Mouse (Mus musculus) G1E (cell line): Measurements from ENCODE around the gene Thyn1. TPM values are rescaled to one million over a fixed set of nuclear protein-coding genes. Genes with fewer than 3 reads are reported as not detected.

Source experiments
- ATAC-seq: 2 replicates; pipeline ENCODE4 v1.8.0; 2016; ENCODE audit warnings: mild to moderate bottlenecking; ENCODE audit not compliant: insufficient number of reproducible peaks, poor library complexity, low FRiP score, severe bottlenecking; ENCODE audit errors: extremely low read depth
- DNase-seq: peaks from one replicate; pipeline ENCODE4 v3.0.0; 2012; ENCODE audit warnings: low spot score
- H3K27me3 ChIP-seq: 2 replicates; pipeline ENCODE4 v1.6.1; 2012; ENCODE audit warnings: mild to moderate bottlenecking, low read length, inconsistent platforms; ENCODE audit not compliant: insufficient read depth
- H3K36me3 ChIP-seq: replicated peaks from 2 replicates; pipeline ENCODE3; 2012; ENCODE audit warnings: mild to moderate bottlenecking, inconsistent platforms
- H3K4me1 ChIP-seq: 2 replicates; pipeline ENCODE4 v1.6.1; 2012; ENCODE audit warnings: low read depth, low read length, inconsistent platforms, mixed read lengths; ENCODE audit not compliant: insufficient read depth
- H3K4me3 ChIP-seq: 2 replicates; pipeline ENCODE4 v1.5.1; 2012; ENCODE audit warnings: low read depth, mild to moderate bottlenecking, inconsistent platforms, low read length, moderate library complexity, mixed read lengths
- H3K9me3 ChIP-seq: replicated peaks from 2 replicates; pipeline ENCODE4 v1.6.1; 2012; ENCODE audit warnings: inconsistent platforms
- CTCF ChIP-seq: IDR thresholded peaks from 2 replicates; pipeline ENCODE4 v1.5.1; 2012; ENCODE audit warnings: low read depth, low read length, inconsistent platforms, mixed read lengths
- GATA1 ChIP-seq: IDR thresholded peaks from 2 replicates; pipeline ENCODE4 v1.6.1; 2012; ENCODE audit warnings: borderline replicate concordance, low read length, inconsistent platforms, mixed read lengths
- GATA2 ChIP-seq: IDR thresholded peaks from 2 replicates; pipeline ENCODE4 v1.6.1; 2012; ENCODE audit warnings: low read depth, low read length, inconsistent platforms, borderline replicate concordance
- POLR2AphosphoS5 ChIP-seq: IDR thresholded peaks from 2 replicates; pipeline ENCODE4 v1.6.1; 2012; ENCODE audit warnings: low read depth, low read length, inconsistent platforms; ENCODE audit not compliant: insufficient replicate concordance
- TAL1 ChIP-seq: conservative IDR thresholded peaks from 2 replicates; pipeline ENCODE4 v1.6.1; 2012; ENCODE audit warnings: low read depth, low read length, inconsistent platforms, mixed read lengths
- polyA plus RNA-seq: library from polyadenylated mRNA; stranded (reverse); fragments of >175 nt; gene quantifications from 2 replicates; pipeline ENCODE4 v1.2.3, GENCODE M21; 2012
- total RNA-seq, 2 experiments: library from RNA; stranded (forward) in 1 of 2; stranded (reverse) in 1 of 2; fragments of 200-1000 nt in 1 of 2; fragments of >200 nt in 1 of 2; fragmentation: Nextera tagmentation in 1 of 2; gene quantifications; 2 replicates each; pipeline ENCODE4 v1.2.3; 2014 to 2017

The Thyn1 gene
- total RNA-seq (2014; fragmentation: Nextera tagmentation) (108 and 113 TPM in 2 replicates), total RNA-seq (2017) (79.7 and 91.3 TPM in 2 replicates), polyA plus RNA-seq (2.1 and 3.8 TPM in 2 replicates)

DNA sequence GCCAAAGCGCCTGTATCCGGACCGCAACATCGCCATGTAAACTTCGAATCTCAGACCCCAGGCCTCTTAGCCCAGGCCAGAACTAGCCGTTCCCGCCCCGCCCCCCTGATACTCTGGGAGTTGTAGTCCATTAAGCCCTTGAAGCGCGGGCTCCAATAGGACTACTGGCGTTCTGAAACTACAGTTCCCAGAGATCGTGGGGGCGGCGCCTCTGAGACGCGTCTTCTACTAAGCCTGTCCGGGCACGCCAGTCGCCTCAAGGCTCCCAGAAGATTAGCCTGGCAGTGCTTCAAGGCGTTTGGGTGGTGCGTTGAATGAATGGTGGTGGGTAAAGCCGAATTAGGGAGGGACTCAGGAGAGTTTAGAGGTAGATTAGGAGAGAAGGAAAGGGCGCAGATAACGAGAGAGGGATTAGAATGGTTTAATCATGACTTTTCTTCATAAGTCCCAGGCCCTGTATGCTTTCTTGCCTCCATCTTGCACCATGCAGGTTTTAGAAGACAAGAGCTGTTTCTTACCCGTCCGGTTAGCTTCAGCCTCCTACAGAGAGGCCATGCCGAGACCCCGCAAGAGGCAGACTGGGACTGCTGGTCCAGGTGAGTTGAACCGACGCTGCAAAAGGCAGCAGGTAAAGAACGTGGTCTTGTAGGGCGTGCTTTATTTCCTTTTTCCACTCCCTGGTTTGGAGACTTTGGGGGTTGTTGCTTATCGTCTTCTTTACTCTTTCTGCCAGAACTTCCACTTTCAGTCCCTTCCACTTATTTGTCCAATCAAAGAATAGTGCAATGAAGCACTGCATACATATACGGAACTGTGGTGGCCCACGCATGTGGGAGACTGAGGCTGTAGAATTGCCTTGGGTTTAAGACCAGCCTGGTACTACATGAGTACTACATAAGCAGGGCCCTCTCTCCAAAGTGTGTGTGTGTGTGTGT, at the start of gene Thyn1, which contains the start of gene Acad8:
Thyn1 (plus strand) TSS at position 250 of the 935 bp plus-strand sequence.
Acad8 (minus strand) TSS at position 106 of the 935 bp plus-strand sequence.
- DNase-seq, result peak; percentile 82
- H3K9me3 ChIP-seq, result no peaks in the 10 kb centered on the region
- TF ChIP-seq TAL1 (no peak), GATA1 (no peak), POLR2AphosphoS5 (no peak), GATA2 (no peak), CTCF (no peak)
- peak within 1 kb of the TSS; percentile 84 for H3K4me3 ChIP-seq
- no peaks in the 10 kb centered on the region for H3K27me3 ChIP-seq
- ATAC-seq, result peak; percentile 97
- peaks cover 24% of the 10 kb centered on the region for H3K4me1 ChIP-seq
- peaks cover 48% of the 10 kb centered on the region for H3K36me3 ChIP-seq

DNA sequence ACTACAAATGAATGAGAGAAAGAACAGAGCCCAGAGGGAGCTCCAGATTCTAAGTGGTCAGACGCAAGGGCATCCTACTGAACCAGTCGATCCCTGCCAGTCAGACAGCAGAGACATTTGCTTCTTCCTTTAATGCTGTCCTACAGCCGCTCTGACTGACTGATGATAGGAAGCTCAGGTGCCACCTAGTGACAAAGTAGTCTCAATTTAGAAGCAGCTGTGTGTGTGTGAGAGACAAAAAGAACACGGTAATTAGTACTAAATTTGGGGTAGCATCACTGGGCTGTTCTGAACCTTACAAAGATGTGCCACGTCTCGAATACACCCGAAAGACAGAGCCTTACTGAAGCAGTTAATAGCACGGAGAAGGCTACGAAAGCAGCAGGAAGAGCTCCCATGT, 21.8 kb upstream of the Thyn1 start:
- DNase-seq, result no peak
- H3K9me3 ChIP-seq, result no peaks in the 10 kb centered on the region
- no peaks in the 10 kb centered on the region for H3K4me1 ChIP-seq
- TF ChIP-seq CTCF (no peak), GATA1 (no peak)
- no peak for ATAC-seq
- no peaks in the 10 kb centered on the region for H3K27me3 ChIP-seq
- no peak overlapping the region for H3K4me3 ChIP-seq
- H3K36me3 ChIP-seq, result peaks cover 62% of the 10 kb centered on the region

DNA sequence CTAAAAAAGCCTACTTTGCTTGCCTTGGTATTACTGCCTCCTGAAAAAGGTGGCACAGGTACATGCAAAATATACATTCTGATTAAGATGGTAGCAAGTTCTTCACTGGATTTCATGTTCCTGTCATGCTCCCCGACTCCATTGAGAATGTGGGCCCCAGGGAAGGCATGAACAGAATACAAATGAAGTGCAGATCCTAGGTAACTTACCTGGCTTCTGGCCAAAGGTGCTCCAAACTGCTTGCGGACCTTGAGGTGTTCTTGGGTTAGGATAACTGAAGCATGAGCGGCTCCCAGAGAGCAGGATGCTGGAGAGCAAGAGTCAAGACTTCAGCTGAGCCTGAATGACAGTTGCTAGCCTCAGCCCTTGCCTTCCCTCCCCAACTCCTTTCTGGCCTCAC, 20.7 kb upstream of the Thyn1 start:
- no peak for ATAC-seq
- Histone ChIP-seq H3K27me3 (no peaks in the 10 kb centered on the region), H3K9me3 (no peaks in the 10 kb centered on the region), H3K4me3 (no peak overlapping the region), H3K4me1 (no peaks in the 10 kb centered on the region), H3K36me3 (peaks cover 65% of the 10 kb centered on the region)
- no peak for DNase-seq
- TF ChIP-seq POLR2AphosphoS5 (no peak), TAL1 (no peak), CTCF (no peak), GATA1 (no peak), GATA2 (no peak)

- ATAC-seq (no peak), DNase-seq (no peak)
- H3K9me3 ChIP-seq, result no peaks in the 10 kb centered on the region
Measured at GRCm38 (mm10) chr9:26985090-26985613, 14.4 kb upstream of the Thyn1 start.

DNA sequence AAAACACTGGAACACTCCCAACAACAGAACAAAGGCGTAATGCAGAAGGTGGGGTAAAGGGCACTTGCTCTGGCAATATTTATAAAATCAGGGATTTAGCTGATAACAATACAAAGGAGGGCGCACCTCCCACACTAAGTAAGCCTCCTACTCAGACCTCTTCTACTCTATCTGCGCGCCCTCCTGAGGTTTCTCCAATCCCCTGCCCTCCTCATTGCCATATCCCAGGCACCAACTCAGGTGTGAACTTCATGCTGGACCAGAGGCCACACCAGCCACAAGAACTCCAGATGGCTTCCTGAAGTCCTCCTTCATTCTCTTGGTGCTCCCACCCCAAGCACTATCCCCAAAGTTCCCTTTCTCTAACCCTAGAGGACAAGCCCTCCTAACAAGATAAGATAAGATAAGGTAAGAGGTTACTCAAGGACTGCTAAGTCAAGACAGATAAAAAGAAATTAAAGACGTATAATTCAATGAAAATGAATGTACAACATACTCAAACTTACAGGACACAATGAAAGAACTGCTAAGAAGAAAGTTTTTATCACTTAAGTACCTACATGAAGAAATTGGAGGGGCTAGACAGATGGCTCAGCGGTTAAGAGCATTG, 13.7 kb upstream of the Thyn1 start:
- TF ChIP-seq GATA1 (no peak), GATA2 (no peak), TAL1 (no peak)
- Histone ChIP-seq H3K27me3 (no peaks in the 10 kb centered on the region), H3K4me3 (no peak overlapping the region), H3K4me1 (peaks cover 7% of the 10 kb centered on the region), H3K9me3 (no peaks in the 10 kb centered on the region), H3K36me3 (peaks cover 52% of the 10 kb centered on the region)
- DNase-seq (no peak), ATAC-seq (no peak)

More at GRCm38 (mm10) chr9:26985090-26985613, 14.4 kb upstream of the Thyn1 start:
- Histone ChIP-seq H3K4me3 (no peak overlapping the region), H3K4me1 (peaks cover 7% of the 10 kb centered on the region), H3K27me3 (no peaks in the 10 kb centered on the region), H3K36me3 (peaks cover 50% of the 10 kb centered on the region)
- TF ChIP-seq GATA1 (no peak), TAL1 (no peak), GATA2 (no peak), CTCF (no peak), POLR2AphosphoS5 (no peak)

DNA sequence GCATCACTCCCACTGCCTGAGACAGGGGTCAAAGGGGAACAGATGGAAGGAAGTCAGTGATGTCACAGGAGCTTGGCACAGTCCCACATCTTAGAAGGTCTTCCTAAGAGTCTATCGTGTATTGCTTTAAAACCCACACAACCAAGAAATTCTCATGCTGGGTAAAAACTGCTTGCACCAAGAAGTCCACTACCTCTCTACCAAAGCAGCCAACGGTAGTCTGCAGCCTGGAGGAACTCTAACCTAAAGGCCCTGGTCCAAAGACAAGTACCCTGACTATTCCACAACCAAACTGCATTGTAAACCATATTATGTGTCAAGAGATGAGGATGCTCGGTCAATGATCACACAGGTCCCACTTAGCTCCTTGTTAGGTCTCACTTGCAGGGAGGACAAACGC, 9.3 kb upstream of the Thyn1 start:
- H3K36me3 ChIP-seq, result peaks cover 49% of the 10 kb centered on the region
- H3K27me3 ChIP-seq, result no peaks in the 10 kb centered on the region

More for the DNA sequence above, 9.3 kb upstream of the Thyn1 start:
- H3K9me3 ChIP-seq, result no peaks in the 10 kb centered on the region
- no peak for DNase-seq
- no peak for TF ChIP-seq GATA1
- no peak for TF ChIP-seq TAL1
- no peak for TF ChIP-seq GATA2
- TF ChIP-seq CTCF, result no peak
- no peak for TF ChIP-seq POLR2AphosphoS5
- H3K4me3 ChIP-seq, result no peak overlapping the region
- ATAC-seq, result no peak
- H3K4me1 ChIP-seq, result peaks cover 13% of the 10 kb centered on the region
